Mouse (Mus musculus): ENCODE data around the gene 1700123O20Rik. TPM values are rescaled to one million over a fixed set of nuclear protein-coding genes. Genes with fewer than 3 reads are reported as not detected.

The 1700123O20Rik gene
- polyA plus RNA-seq, 1 experiment from 2014 or later, result 89.3 TPM

GRCm38 (mm10) chr14:54687251-54687650, 1.2 kb downstream of the 1700123O20Rik start:
- 0 out of 2 replicates have a peak overlapping the region, but pooled peaks have one; percentile 39 for H3K27ac ChIP-seq (ENCODE audit: low read depth, low read length)

DNA sequence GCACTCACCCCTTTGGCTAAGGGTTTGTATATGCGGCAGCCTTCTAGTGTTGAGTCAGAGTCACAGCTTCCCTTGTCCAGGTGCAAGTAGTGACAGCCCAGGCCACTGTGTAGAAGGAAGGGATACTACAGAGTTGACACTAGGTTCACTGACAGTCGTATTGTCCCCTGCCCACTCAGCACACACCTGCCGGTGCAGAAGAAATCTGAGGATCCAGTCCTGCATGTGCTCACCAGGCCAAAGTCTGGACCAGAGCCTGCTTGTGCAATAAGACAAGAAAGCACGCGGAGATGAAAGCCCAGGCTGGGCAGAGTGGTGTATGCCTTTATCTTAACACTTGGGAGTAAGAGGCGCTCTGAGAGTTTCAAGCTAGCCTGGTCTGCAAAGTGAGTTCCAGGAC, 9.0 kb downstream of the 1700123O20Rik start:
- DNase-seq (ENCODE audit: low spot score) (no peak), ATAC-seq (no peak)
- Histone ChIP-seq H3K9ac (ENCODE audit: low read length) (no peak overlapping the region), H3K4me1 (ENCODE audit: control insufficient read depth, insufficient read depth, low read length) (no peaks in the 10 kb centered on the region), H3K27me3 (replicated peaks; ENCODE audit: control insufficient read depth, insufficient read depth, low read length) (no peaks in the 10 kb centered on the region), H3K27ac (ENCODE audit: low read depth, low read length) (no peak overlapping the region), H3K9me3 (replicated peaks; ENCODE audit: control insufficient read depth, low read length) (no peaks in the 10 kb centered on the region), H3K4me2 (ENCODE audit: low read length) (no peak overlapping the region), H3K36me3 (ENCODE audit: control insufficient read depth, insufficient read depth, low read length) (peaks cover 32% of the 10 kb centered on the region), H3K4me3 (ENCODE audit: low read depth, low read length) (no peak overlapping the region)
- WGBS, result 84% methylated on average over 6 of the region's 6 CpGs

More at GRCm38 (mm10) chr14:54687251-54687650, 1.2 kb downstream of the 1700123O20Rik start:
- no peak for DNase-seq (ENCODE audit: low spot score)
- WGBS, result 7% methylated on average over 8 of the region's 8 CpGs
- Histone ChIP-seq H3K27me3 (replicated peaks; ENCODE audit: control insufficient read depth, insufficient read depth, low read length) (no peaks in the 10 kb centered on the region), H3K4me2 (ENCODE audit: low read length) (peak overlapping the region; percentile 68), H3K9me3 (replicated peaks; ENCODE audit: control insufficient read depth, low read length) (no peaks in the 10 kb centered on the region), H3K4me3 (ENCODE audit: low read depth, low read length) (peak overlapping the region; percentile 78), H3K9ac (ENCODE audit: low read length) (peak overlapping the region; percentile 72), H3K4me1 (ENCODE audit: control insufficient read depth, insufficient read depth, low read length) (peaks cover 17% of the 10 kb centered on the region), H3K36me3 (ENCODE audit: control insufficient read depth, insufficient read depth, low read length) (peaks cover 35% of the 10 kb centered on the region)
- no peak for ATAC-seq

DNA sequence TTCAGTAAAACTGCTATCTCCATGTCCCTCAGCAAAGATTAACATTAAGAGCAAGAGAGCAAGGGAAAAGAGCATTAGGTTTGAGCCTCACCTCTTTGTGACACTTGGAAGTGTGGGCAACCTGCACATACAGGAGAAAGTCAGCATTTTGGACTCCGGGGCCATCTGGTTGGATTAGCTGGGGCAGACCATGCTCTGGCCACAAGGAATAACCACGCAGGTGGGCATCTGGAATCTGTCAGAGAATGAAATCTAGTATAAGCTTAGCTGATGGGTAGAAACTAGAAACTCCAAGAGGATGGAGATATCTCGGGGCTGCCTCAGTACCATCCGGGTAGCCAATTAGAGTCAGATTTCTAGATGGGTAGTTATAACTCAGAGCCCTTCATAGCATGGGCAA, 10.7 kb downstream of the 1700123O20Rik start:
- no peaks in the 10 kb centered on the region for H3K9me3 ChIP-seq (replicated peaks; ENCODE audit: control insufficient read depth, low read length)

GRCm38 (mm10) chr14:54698733-54699132, 12.7 kb downstream of the 1700123O20Rik start, which contains the start of gene Gm29776:
Gene Gm29776, minus strand, starts transcription at chr14:54698833.
- no peaks in the 10 kb centered on the region for H3K4me1 ChIP-seq (ENCODE audit: control insufficient read depth, insufficient read depth, low read length)
- 69% methylated on average over 4 of the region's 4 CpGs for WGBS
- no peaks in the 10 kb centered on the region for H3K9me3 ChIP-seq (replicated peaks; ENCODE audit: control insufficient read depth, low read length)
- H3K36me3 ChIP-seq (ENCODE audit: control insufficient read depth, insufficient read depth, low read length), result peaks cover 8% of the 10 kb centered on the region
- H3K4me2 ChIP-seq (ENCODE audit: low read length), result no peak within 1 kb of the TSS
- no peak within 1 kb of the TSS for H3K9ac ChIP-seq (ENCODE audit: low read length)
- ATAC-seq (no peak), DNase-seq (ENCODE audit: low spot score) (no peak)
- H3K4me3 ChIP-seq (ENCODE audit: low read depth, low read length), result no peak within 1 kb of the TSS
- H3K27me3 ChIP-seq (replicated peaks; ENCODE audit: control insufficient read depth, insufficient read depth, low read length), result no peaks in the 10 kb centered on the region
- no peak within 1 kb of the TSS for H3K27ac ChIP-seq (ENCODE audit: low read depth, low read length)

More for the DNA sequence above, 10.7 kb downstream of the 1700123O20Rik start:
- peaks cover 21% of the 10 kb centered on the region for H3K36me3 ChIP-seq (ENCODE audit: control insufficient read depth, insufficient read depth, low read length)
- no peak overlapping the region for H3K27ac ChIP-seq (ENCODE audit: low read depth, low read length)
- H3K27me3 ChIP-seq (replicated peaks; ENCODE audit: control insufficient read depth, insufficient read depth, low read length), result no peaks in the 10 kb centered on the region
- H3K4me2 ChIP-seq (ENCODE audit: low read length), result no peak overlapping the region
- no peak overlapping the region for H3K9ac ChIP-seq (ENCODE audit: low read length)
- DNase-seq (ENCODE audit: low spot score), result no peak
- WGBS, result 90% methylated on average over 4 of the region's 4 CpGs
- no peaks in the 10 kb centered on the region for H3K4me1 ChIP-seq (ENCODE audit: control insufficient read depth, insufficient read depth, low read length)
- ATAC-seq, result no peak
- H3K4me3 ChIP-seq (ENCODE audit: low read depth, low read length), result no peak overlapping the region

- H3K4me3 ChIP-seq (ENCODE audit: low read depth, low read length), result no peak overlapping the region
- ATAC-seq (no peak), DNase-seq (ENCODE audit: low spot score) (no peak)
- H3K4me2 ChIP-seq (ENCODE audit: low read length), result no peak overlapping the region
- H3K4me1 ChIP-seq (ENCODE audit: control insufficient read depth, insufficient read depth, low read length), result no peaks in the 10 kb centered on the region
- H3K27me3 ChIP-seq (replicated peaks; ENCODE audit: control insufficient read depth, insufficient read depth, low read length), result no peaks in the 10 kb centered on the region
- no peaks in the 10 kb centered on the region for H3K9me3 ChIP-seq (replicated peaks; ENCODE audit: control insufficient read depth, low read length)
- H3K36me3 ChIP-seq (ENCODE audit: control insufficient read depth, insufficient read depth, low read length), result 0 out of 2 replicates have a peak, but pooled peaks cover under 1% of the 10 kb centered on the region
- H3K9ac ChIP-seq (ENCODE audit: low read length), result no peak overlapping the region
- H3K27ac ChIP-seq (ENCODE audit: low read depth, low read length), result no peak overlapping the region
- 56% methylated on average over 3 of the region's 3 CpGs for WGBS
Observed at GRCm38 (mm10) chr14:54699586-54699985, 13.6 kb downstream of the 1700123O20Rik start.

DNA sequence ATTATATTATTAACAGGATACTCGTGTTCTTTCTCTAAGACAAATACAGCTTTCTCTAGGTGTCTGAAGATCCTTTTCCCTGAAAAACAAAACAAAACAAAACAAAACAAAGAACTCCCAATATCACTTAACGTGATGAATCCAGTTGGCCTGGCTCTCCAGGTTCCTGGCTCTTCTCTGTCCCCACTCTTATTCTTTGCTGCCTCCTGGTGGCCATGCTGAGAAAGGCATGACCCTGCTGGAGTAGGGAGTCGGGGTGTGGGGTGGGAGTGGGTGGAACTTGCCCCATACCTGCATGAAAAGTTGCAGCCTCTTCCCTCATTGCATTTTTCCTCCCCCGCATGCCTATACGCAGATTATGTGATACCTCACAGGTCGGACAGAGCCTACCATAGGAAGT, 15.3 kb downstream of the 1700123O20Rik start:
- no peak overlapping the region for H3K27ac ChIP-seq (ENCODE audit: low read depth, low read length)
- H3K9me3 ChIP-seq (replicated peaks; ENCODE audit: control insufficient read depth, low read length), result no peaks in the 10 kb centered on the region
- WGBS, result 12% methylated on average over 6 of the region's 6 CpGs
- H3K9ac ChIP-seq (ENCODE audit: low read length), result no peak overlapping the region
- H3K4me1 ChIP-seq (ENCODE audit: control insufficient read depth, insufficient read depth, low read length), result no peaks in the 10 kb centered on the region
- DNase-seq (ENCODE audit: low spot score) (peak; percentile 78), ATAC-seq (peak; percentile 57; the same call in 1 of the 2 replicates)
- H3K27me3 ChIP-seq (replicated peaks; ENCODE audit: control insufficient read depth, insufficient read depth, low read length), result no peaks in the 10 kb centered on the region
- no peaks in the 10 kb centered on the region for H3K36me3 ChIP-seq (ENCODE audit: control insufficient read depth, insufficient read depth, low read length)
- no peak overlapping the region for H3K4me2 ChIP-seq (ENCODE audit: low read length)
- H3K4me3 ChIP-seq (ENCODE audit: low read depth, low read length), result no peak overlapping the region

DNA sequence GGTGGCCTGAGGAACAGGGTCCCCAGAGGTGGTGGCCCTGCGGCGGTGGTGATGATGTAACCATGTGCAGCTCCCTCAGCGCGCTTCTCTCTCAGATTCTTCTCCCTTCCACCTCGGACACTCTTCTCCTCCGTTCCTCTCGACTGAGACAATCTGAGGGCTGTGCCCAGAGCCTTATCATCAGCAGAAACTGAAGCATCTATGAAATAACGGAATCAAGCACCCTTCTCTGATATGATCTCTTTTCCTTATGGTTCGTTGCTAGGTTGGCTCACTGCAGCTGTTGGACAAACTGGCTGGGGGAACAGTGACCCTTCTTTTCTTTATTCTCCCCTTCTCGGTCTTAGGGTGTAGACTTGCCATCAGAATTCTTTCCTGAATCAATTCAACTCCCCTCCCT, 17.2 kb downstream of the 1700123O20Rik start:
- H3K36me3 ChIP-seq (ENCODE audit: control insufficient read depth, insufficient read depth, low read length), result no peaks in the 10 kb centered on the region
- WGBS, result 67% methylated on average over 10 of the region's 10 CpGs
- no peak overlapping the region; the same call in 1 of the 2 replicates for H3K9ac ChIP-seq (ENCODE audit: low read length)
- H3K4me2 ChIP-seq (ENCODE audit: low read length), result no peak overlapping the region
- H3K27me3 ChIP-seq (replicated peaks; ENCODE audit: control insufficient read depth, insufficient read depth, low read length), result no peaks in the 10 kb centered on the region
- H3K4me1 ChIP-seq (ENCODE audit: control insufficient read depth, insufficient read depth, low read length), result no peaks in the 10 kb centered on the region
- no peak for DNase-seq (ENCODE audit: low spot score)
- ATAC-seq, result no peak
- no peaks in the 10 kb centered on the region for H3K9me3 ChIP-seq (replicated peaks; ENCODE audit: control insufficient read depth, low read length)
- H3K4me3 ChIP-seq (ENCODE audit: low read depth, low read length), result no peak overlapping the region
- no peak overlapping the region for H3K27ac ChIP-seq (ENCODE audit: low read depth, low read length)

- ATAC-seq (no peak), DNase-seq (ENCODE audit: low spot score) (no peak)
- no peak overlapping the region for H3K4me2 ChIP-seq (ENCODE audit: low read length)
- H3K36me3 ChIP-seq (ENCODE audit: control insufficient read depth, insufficient read depth, low read length), result no peaks in the 10 kb centered on the region
- H3K9ac ChIP-seq (ENCODE audit: low read length), result no peak overlapping the region
- 60% methylated on average over 5 of the region's 5 CpGs for WGBS
- no peak overlapping the region for H3K4me3 ChIP-seq (ENCODE audit: low read depth, low read length)
- H3K27me3 ChIP-seq (replicated peaks; ENCODE audit: control insufficient read depth, insufficient read depth, low read length), result no peaks in the 10 kb centered on the region
- no peaks in the 10 kb centered on the region for H3K4me1 ChIP-seq (ENCODE audit: control insufficient read depth, insufficient read depth, low read length)
- H3K27ac ChIP-seq (ENCODE audit: low read depth, low read length), result no peak overlapping the region
- no peaks in the 10 kb centered on the region for H3K9me3 ChIP-seq (replicated peaks; ENCODE audit: control insufficient read depth, low read length)
Observed at GRCm38 (mm10) chr14:54705844-54706243, 19.8 kb downstream of the 1700123O20Rik start.

DNA sequence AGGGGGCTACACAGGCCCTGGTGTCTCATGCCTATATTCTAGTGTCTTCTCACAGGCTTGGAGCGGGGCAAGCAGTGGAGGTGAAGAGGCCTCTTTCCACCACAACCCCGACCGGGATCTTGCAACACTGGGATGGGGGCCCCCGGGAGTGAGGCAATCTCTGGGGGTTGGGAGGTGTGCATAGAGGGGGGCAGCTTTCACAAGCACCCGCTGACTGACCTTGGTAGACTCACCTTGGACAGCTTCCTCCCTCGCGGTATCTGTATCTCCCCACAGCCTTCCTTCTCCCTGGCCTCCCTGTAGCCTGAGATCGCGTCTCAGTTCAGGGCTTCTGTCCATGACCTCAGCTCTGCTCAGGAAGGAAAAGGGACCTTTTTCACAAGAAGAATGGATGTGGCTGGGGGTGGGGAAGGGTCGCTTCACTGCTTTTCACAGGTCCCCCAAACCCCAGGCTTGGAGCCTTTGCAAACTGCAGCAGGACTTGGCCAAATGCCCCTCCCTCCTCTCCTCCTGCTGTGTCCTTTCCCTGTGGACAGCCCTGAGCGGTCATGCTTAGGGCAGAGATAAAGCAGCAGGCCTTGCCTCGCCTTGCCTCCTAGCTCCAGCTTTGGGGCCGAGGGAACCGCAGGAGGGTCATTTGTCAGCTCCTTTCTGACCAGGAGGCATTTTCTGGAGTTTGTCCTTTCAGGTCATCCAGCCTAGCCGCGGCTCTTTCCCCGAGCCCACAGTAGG, 20.7 kb downstream of the 1700123O20Rik start:
- ATAC-seq (no peak), DNase-seq (ENCODE audit: low spot score) (no peak)
- H3K4me3 ChIP-seq (ENCODE audit: low read depth, low read length), result no peak overlapping the region
- H3K4me1 ChIP-seq (ENCODE audit: control insufficient read depth, insufficient read depth, low read length), result no peaks in the 10 kb centered on the region
- H3K9ac ChIP-seq (ENCODE audit: low read length), result no peak overlapping the region
- H3K4me2 ChIP-seq (ENCODE audit: low read length), result no peak overlapping the region
- H3K27ac ChIP-seq (ENCODE audit: low read depth, low read length), result no peak overlapping the region
- no peaks in the 10 kb centered on the region for H3K27me3 ChIP-seq (replicated peaks; ENCODE audit: control insufficient read depth, insufficient read depth, low read length)
- no peaks in the 10 kb centered on the region for H3K9me3 ChIP-seq (replicated peaks; ENCODE audit: control insufficient read depth, low read length)
- H3K36me3 ChIP-seq (ENCODE audit: control insufficient read depth, insufficient read depth, low read length), result no peaks in the 10 kb centered on the region
- 58% methylated on average over 17 of the region's 17 CpGs for WGBS
